Mouse (Mus musculus) cerebellum, adult 18-20 months (tissue): ENCODE results near the gene Mknk2.

Source experiments
- DNase-seq, 2 experiments: peaks; one replicate each; pipeline ENCODE4 v3.0.0; 2021

The Mknk2 gene

DNA sequence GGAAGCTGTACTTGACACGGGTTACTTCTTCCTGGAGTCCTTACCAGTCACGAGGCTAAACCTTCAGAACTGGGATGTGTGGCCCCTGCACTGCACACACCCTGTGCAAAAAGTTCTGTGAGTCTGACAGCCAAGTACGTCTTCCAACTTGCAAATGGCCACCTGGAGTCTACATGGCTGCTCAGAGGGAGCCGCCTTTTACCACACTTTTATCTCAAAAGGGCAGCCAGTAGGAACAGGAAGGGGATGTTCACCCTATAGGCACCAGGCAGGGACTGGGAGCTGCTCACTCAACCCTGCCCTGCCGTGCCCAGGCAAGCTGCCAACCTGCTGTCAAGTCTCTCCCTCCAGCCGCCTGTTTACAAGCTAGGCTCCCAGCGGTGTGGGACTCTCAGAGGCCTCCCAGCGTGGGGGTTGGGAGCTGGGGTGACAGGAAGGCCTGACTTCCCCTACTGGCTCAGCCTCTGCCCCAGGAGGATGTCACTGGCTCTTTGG, at the start of gene Mknk2:
Mknk2 (minus strand) TSS at position 171 of the 495 bp plus-strand sequence.
- peak; percentile 87 to 90 for DNase-seq

DNA sequence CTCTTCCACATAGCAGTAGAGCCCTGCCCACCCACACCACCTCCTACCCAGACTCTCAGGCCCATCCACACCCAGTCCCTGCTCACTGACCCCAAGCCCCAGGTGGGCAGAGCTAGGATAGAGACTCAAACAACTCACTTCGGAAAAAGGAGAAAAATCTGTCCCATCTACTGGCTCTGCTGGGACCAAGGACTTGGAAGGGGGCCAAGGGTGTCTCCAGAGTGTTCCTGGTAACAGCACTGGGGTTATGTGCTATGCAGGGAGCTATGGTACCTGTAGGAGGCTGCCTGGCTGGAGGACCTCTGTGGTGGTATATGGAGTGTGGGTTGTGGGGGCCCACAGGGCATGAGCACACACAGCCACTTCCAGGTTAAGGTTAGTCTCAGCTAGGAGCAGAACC, 39.4 kb upstream of the Mknk2 start:
- DNase-seq = no peak

DNA sequence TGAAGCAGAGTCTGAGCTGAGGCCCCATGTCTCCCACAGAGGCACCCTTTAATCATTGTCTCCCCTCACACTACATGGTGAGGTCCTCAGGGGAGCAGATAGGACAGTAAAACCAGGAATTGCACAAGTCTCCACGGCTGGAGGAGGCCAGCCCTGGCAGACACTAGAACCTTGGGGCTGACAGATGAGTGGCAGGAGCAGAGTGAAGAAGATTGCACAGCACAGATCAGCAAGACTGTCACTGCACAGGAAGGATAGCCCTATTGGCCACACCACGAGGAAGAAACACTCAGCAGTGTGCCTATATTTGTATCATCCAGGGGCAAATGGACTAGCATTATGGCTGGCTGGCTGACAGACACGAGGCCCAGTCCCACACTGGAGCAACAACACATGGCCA, 32.9 kb upstream of the Mknk2 start:
- DNase-seq = no peak

DNA sequence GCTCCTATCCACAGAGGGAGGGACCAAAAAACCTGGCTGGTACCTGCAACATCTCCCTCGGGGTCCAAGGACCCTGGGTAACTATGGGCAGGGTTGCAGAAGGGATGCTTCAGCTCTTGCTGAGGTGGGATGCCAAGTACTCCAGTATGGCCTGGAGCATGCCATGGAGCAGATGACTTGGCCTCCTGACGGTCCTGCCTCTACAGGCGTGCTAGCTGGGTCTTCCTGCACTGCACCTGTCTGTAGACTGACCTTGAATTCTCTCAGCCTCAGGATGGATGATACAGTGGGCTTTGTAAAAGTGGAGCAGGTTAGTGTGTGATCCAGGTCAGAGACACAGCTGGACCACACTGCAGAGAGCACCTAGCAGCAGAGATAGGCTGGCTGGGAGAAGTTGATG, 27.6 kb upstream of the Mknk2 start:
- DNase-seq = no peak

DNA sequence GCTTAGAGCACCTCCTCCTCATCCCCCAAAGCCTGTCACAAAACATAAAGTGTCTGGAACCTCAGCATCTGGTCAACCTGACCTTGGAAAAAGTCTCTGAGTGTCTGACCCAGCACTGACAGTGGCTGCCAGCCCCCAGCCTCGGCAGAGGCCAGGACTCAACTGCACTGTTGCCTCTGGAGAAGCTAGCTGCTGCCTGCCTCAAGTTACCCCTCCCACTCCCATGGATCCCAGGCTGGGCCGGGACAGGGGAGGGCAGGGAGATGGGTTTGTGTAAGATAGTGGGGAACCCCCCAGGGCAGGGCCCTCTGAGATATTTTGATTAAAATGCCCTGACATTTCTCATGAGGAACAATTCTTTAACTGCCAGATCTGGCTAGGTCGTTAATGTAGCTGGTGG, 27.1 kb upstream of the Mknk2 start:
- DNase-seq = no peak

DNA sequence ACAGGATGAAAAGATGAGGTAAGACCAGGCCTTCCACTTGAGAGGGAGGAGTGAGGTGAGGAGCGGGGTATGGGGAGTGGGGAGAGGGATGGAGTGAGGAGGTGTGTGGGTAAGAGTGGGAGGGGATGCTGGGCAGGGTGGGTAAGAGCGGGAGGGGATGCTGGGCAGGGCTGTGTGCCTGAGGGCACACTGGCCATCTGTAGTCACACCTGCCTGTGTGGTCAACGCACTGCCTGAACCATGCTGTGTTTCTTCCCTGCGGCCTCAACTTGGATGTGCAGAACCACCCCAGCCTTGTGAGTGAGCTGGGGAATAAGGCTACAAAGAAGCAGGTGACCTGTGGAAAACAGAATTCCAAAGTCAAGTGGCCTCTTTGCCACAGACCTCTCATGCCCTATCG, 26.5 kb upstream of the Mknk2 start:
- DNase-seq = no peak

DNA sequence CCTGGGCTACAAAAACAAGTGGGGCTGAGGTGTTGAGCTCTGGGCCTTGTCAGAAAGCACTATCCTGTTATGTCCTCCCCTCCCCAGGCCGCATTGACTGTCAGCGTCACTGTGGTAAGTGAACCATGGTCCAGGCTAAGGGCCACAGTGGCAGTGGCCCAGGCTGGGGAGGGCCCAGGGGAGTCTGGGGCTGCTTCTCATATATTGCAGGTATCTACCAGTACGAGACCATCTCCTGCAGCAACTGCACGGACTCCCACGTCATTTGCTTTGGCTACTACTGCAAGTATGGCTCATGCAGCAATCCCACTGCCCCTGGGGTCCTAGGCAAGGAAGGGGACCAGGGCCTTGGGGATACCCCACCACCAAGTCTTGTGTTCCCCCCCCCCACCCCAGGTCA, 25.7 kb upstream of the Mknk2 start:
- no peak for DNase-seq

DNA sequence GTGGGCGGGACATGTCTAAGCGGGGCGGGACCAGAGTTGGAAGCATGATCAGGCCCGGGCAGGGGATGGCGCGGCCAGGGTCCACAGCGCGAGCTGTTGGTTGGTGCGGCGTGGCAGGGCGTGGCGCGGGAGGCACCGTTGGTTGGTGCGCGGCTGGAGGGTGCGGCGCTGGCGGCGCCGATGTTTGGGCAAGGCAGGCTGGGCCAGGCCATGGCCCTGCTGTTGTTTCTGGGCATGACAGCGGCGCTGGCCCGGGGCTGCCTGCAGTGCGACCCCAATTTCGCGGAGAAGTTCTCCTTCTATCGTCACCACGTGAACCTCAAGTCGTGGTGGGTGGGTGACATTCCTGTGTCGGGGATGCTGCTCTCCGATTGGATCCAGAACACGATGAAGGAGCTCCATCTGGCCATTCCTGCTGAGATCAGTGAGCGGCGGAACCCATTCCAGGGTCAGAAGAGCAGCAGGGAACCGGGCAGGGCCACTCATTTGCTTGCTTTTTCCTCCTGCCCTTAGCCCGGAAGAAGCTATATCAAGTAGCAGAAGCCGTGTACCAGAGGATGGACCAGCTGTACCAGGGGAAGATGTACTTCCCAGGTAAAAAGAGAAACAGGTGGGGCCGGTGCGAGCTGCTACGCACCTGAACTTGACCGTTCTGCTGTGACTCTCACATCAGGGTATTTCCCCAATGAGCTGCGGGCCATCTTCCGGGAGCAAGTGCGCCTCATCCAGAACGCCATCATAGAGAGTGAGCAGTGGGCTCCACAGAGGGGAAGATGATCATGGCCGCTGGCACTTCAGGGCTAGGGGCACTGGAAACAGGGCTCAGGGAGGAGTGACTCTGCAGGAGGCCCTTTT, 24.9 kb upstream of the Mknk2 start:
- peak; percentile 92 to 94 for DNase-seq

DNA sequence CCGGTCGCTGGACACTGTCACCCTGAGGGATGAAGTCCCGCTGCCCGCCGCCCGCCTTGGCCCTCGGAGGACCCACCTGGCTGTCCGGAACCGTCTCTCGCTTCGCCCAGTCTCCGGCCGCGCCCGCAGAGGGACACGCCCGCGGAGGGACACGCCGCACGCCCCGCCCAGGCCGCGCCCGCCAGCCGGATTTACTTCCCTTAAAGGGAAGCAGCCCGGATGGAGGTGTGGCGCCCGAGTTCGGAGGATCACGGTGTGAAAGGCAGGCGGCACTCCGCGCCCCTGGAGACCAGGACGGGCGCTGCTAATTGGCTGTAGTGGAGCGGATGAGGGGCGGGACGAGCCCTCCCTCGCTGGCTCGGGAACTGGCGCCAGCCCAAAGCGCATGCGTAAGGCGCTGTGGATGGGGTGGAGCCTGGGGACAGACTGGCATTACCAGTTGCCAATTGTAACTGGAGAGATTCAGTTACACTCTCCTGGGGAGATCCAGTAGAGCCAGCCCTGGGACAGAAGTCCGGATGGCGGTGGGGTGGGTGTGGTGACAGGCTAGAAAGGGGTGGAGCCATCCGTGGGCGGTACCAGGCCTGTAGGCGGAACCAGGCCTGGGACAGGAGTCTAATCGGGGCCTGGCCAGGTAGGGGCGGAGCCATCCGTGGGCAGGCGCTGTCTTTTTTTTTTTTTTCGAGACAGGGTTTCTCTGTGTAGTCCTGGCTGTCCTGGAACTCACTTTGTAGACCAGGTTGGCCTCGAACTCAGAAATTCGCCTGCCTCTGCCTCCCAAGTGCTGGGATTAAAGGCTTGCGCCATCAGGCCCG, 24.0 kb upstream of the Mknk2 start, which contains the start of the genes Mob3a and Izumo4:
Mob3a (minus strand) TSS at position 257 of the 815 bp plus-strand sequence.
Izumo4 (plus strand) TSS at position 464 of the 815 bp plus-strand sequence.
- peak; percentile 98 to 100 for DNase-seq

DNA sequence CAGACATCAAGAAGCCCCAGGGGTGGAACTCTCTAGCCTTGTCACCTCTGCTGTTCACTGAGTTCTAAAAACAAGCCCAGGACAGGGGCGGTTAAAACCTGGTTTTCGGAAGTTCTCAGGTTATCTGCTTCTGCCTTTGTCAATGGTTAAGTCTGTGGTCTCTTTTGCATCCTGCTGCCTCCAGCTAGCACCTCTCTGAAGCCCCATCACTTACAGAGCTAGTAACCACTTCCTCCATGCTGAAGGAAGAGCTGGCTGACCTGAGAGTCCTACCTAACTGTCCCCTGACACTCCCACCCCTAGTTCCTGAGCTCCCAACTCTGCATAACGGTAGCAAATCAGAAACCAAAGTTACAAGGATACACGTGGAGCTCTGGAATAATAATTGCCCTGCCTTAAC, 22.8 kb upstream of the Mknk2 start:
- no peak for DNase-seq

DNA sequence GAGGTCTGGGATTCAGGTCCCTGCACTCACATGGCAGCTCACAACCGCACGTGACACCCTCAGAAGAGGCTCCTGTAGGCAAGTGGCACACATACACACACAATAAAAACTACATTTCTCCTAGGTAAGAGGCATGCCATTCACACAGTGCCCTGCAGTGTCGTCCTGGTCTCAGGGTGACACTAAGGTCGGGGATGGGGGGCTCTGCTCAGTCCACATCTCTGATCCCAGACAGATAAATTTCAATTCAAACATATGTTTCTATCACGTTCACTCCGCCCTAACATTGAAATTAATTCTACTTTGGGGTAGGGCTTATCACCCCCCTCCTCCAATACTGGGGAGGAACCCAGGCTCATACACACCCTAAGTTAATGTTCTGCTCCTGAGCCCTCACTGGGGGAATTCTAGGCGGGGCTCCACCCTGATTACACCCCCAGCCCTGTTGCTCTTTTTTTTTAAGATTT, 22.2 kb upstream of the Mknk2 start:
- DNase-seq = no peak

DNA sequence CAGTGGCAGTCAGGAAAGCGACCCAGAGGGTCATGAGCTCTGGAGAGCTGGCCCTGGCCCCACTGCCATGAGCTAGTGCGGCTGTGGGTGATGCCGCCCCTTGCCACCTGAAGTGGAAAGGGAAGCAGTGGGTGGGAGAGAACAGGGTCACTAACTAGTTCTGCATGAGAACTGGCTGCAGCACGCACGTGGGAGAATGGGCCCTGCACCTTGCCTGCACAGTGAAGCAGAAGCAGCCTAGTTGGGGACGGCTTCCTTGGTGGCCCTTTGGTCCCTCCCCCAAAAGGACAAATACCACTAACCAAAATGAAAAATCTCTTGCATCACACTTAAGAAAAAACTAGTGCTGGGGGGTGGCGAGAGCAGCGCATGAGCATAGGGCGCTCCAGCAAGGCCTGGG, 20.7 kb upstream of the Mknk2 start:
- DNase-seq = no peak

DNA sequence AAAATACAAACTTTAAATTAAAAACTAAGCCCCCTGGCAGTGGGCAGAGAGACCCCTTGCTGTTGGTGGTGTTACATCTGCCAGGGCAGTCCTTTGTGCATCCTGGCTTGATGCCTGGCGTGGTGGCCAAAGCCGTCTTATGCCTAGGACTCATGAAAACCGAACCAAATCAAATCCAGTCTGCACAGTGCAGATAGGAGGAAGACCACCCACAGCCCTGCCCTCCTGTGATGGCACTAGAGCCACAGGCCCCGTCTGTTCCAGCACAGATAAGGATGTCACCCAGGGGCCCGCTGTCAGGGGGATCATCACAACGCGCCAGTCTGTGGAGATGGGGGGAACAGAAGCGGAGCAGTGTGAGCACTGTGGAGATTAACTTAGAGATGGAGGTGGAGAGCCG, 19.9 kb upstream of the Mknk2 start:
- no peak for DNase-seq

DNA sequence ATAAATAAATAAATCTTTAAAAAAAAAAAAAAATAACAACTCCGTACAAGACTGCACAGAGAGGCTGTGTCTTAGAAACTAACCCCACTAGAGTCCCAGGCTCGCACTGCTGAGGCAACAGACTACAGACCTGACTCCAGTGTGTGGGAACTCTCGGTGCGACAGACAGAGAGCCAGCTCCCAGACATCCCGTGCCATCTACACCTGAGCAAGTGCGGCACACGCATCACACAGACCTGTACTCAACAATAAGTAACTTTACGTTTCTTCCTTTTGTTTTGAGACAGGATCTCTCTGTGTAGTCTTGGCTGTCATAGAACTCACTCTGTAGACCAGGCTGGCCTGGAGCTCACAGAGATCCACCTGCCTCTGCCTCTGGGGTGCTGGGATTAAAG, 19.5 kb upstream of the Mknk2 start:
- no peak for DNase-seq

DNA sequence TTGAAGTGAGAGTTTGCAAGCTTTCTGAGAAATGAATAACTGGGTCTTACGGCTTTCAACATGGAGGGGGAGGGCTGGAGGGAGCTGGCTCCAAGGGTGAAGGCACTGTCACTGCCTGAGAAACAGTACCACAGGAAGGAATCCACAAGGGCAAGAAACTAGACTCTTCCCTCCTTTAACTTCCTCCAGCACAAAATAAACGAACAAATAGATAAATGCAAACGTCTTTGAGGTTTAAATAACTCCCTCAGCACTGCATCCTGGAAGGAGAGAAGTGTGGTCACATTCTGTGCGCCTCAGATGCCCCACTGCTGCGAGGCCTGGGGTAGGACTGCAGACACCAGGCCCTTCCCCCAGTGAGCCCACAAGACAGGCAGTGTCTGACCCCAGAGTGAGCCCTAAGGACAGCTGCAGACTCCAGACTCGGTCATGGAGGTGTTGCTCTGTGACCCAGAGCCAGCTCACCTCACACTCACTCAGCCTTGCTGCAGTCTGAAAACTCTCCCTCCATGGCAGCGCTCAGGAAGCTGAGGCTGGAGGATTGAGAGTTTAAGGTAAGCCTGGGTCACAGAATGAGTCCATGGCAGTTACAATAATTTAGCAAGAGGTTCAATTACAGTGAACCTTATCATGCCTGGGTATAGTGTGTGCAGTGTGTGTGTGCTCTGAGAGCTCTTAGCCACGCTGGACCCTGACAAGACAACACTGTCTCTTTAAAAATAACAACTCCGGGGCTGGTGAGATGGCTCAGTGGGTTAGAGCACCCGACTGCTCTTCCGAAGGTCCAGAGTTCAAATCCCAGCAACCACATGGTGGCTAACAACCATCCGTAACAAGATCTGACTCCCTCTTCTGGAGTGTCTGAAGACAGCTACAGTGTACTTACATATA, 18.8 kb upstream of the Mknk2 start:
- no peak for DNase-seq

DNA sequence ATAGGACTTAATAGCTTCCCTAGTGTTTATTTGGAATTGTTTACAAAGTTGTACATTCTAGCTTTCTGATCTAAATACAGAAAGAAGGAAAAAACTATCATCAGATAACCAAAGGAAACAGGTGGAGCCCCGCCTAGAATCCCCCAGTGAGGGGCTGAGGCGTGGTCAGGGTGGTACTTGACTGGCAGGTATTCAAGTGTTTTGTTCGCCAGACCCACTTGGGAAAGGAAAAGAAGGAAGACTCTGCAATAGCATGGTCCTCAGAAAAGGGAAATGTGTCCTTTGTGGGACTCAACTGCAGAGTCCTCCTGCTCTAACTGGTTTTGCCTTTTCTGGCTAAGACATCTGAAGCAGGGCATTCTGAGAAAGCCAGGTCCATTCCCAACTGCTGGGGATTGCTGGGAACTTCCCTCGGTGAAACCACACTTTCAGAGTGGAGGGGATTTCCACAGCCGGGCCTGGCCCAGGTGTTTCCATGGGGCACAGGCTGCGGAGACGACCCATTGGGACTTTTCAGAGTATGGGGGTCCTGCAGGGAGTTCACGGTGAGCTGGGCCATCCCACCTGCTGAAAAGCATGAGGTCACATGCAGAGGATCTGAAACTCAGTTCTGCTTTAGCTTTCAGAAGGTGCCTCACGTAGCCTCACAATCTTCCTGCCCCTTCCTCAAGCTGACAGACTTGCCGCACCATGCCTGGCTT, 18.0 kb upstream of the Mknk2 start:
- DNase-seq = no peak

DNA sequence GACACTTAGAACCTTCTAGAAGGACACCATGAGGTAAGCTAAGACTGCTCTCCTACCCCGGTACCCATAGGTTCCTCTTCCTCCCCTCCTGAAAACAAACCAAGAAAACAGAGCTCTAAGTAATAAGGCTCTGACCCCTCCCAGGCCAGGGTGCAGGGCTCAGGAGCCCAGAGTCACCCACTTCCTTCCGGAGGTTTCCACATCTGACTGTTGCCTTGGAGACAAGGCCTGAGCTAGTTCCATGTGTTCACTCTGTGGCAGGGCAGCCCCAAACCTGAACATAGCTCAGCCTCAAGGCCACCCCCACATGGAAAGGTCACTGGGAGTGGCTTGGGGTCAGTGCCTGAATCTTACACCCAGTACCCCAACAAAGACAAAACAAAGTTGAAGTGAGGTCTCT, 17.3 kb upstream of the Mknk2 start:
- no peak for DNase-seq

DNA sequence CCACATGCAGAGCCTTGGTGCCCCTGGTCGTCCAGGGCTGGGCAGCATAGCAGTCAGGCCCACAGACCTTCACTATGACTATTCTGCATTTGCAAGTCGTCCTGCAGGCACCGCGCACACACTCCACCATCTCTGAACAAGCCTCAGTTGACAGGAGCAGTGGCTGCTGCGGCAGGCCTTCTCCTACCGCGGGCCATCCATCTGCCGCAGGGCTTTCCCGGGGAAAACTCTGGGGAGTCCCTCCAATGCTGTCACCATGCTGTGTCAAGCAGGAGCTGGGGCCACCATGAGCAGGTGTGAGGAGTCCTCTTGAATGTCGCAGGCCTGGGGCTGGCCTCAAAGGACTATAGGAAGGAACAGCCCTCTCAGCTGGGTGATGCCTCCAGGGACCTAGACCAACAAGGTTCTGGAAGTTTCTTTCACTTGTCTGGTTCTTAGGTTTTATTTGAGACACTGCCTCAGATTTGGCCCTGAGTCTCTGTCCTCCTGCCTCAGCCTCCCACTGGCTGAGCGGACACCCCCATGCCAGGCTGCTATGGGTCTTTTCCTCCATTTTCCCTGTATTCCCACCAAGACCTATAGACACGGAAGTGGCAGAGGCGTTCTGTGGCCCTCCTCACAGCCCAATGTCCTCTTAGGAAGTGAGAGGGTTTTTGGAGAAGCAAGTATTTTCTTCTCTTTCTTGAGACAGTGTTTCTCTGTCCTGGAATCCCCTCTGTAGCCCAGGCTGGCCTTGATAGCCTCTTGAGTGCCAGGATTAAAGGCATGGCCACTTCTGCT, 16.4 kb upstream of the Mknk2 start:
- DNase-seq = no peak

DNA sequence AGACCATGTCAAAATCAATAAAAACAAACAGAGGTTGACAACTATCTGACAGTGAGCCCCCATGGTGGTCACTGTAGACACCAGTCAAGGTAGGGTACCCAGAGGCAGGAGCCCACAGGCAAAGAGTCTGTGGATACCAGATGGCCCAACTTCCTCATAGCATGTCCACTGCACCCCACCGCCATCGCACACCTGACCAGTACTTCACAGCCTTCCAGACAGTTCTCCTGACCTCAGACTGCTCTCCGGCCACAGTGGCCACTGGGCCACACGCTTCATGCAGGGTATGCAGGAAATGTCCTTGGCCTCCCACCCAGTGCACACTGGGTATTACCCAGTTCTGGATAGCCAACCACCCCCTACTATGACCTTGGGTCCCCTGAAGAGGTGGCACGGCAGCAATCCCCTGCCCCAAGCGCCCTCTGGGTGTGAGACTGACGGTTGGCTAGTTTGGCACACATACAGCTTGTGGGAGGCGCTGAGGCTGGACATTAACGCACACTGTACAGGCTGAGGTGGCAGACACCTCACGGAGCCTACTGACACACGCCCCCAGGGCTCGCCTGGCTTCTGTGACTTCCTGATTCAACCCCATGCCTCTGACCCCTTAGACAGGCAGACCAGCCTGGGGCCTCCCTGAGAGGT, 15.6 kb upstream of the Mknk2 start:
- no peak for DNase-seq
